Mouse (Mus musculus) CH12.LX (cell line): ENCODE results near the gene BB287469.
"Not testable (repeated sequence)": the region's sequence is repeated elsewhere in the genome, so short reads cannot be mapped to it uniquely, and the experiment has no call there.

ENCODE experiments used
- BHLHE40 ChIP-seq: IDR thresholded peaks from 2 replicates; pipeline ENCODE4 v1.6.1; 2011; ENCODE audit warnings: mild to moderate bottlenecking, low read depth, low read length, improper control_type of control experiment
- CTCF ChIP-seq, 2 experiments: IDR thresholded peaks in 1 of 2; conservative IDR thresholded peaks in 1 of 2; 2 replicates each; pipeline ENCODE4 v1.5.1; 2011 to 2012; ENCODE audit warnings: low read depth in 2 of 2, low read length in 2 of 2, improper control_type of control experiment in 1 of 2, inconsistent platforms in 1 of 2, mild to moderate bottlenecking in 1 of 2, moderate library complexity in 1 of 2
- EP300 ChIP-seq: IDR thresholded peaks from 2 replicates; pipeline ENCODE4 v1.6.1; 2011; ENCODE audit warnings: low read length, improper control_type of control experiment
- IRF4 ChIP-seq: IDR thresholded peaks from 2 replicates; pipeline ENCODE4 v1.6.1; 2014; ENCODE audit warnings: low read depth, mild to moderate bottlenecking, inconsistent platforms, low read length, improper control_type of control experiment
- KAT2A ChIP-seq: IDR thresholded peaks from 2 replicates; pipeline ENCODE4 v1.6.1; 2012; ENCODE audit warnings: low read length, improper control_type of control experiment, inconsistent platforms; ENCODE audit not compliant: insufficient replicate concordance
- NRF1 ChIP-seq: IDR thresholded peaks from 2 replicates; pipeline ENCODE4 v1.6.1; 2014; ENCODE audit warnings: low read depth, mild to moderate bottlenecking, inconsistent platforms, low read length, improper control_type of control experiment, moderate library complexity
- POLR2A ChIP-seq: IDR thresholded peaks from 2 replicates; pipeline ENCODE4 v1.6.1; 2011; ENCODE audit warnings: low read depth, mild to moderate bottlenecking, improper control_type of control experiment, low read length
- TCF12 ChIP-seq: IDR thresholded peaks from 2 replicates; pipeline ENCODE4 v1.6.1; 2014; ENCODE audit warnings: low read depth, mild to moderate bottlenecking, inconsistent platforms, low read length, improper control_type of control experiment
- USF1 ChIP-seq: IDR thresholded peaks from 2 replicates; pipeline ENCODE4 v1.6.1; 2014; ENCODE audit warnings: low read depth, mild to moderate bottlenecking, inconsistent platforms, low read length, improper control_type of control experiment
- ZKSCAN1 ChIP-seq: IDR thresholded peaks from 2 replicates; pipeline ENCODE4 v1.6.1; 2012; ENCODE audit warnings: low read depth, inconsistent platforms, low read length, improper control_type of control experiment, borderline replicate concordance

DNA sequence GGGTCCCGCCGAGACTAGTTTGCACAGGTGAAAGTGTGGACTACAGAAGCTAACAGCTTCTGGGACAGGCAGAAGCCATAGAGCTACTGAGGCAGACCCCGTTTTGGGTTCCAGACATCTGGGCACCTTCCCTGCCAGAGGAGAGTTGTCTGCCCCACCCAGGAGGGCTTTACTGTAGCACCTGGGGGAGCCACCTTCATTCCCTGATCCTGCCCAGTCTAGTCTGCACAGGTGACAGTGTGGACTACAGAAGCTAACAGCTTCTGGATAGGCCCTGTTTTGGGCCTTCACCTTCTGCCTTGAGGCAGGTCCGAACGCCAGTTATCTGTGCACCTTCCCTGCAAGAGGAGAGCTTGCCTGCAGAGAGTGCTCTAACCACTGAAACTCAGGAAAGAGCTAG, 18.4 kb upstream of the BB287469 start:
- TF ChIP-seq CTCF (conservative IDR thresholded peaks at IDR 0.05 in 1 of 2, IDR thresholded peaks at IDR 0.05 in 1 of 2; ENCODE audit: low read depth in 2 of 2, low read length in 2 of 2); NRF1; EP300; POLR2A; KAT2A; BHLHE40; TCF12; IRF4; USF1; ZKSCAN1: not testable (repeated sequence)
